Mouse (Mus musculus): ENCODE measurements at regions not wholly inside any gene's neighbourhood (a gene's known extent, or its start where the extent isn't known, plus 50 kb on each side); places are given as distances from the start of the nearest gene placed in this dataset.

GRCm38 (mm10) chr9:113057415-113057814 is 650.6 kb downstream of the Pdcd6ip start:
- no peak for DNase-seq

GRCm38 (mm10) chr9:113044556-113045178 is 663.4 kb downstream of the Pdcd6ip start:
- DNase-seq = peak; percentile 27 to 56

GRCm38 (mm10) chr9:113040885-113041284 is 667.2 kb downstream of the Pdcd6ip start:
- no peak for DNase-seq

GRCm38 (mm10) chr9:113033996-113034395 is 674.1 kb downstream of the Pdcd6ip start:
- peak; percentile 50 to 51 for DNase-seq

- DNase-seq = no peak
Observed at GRCm38 (mm10) chr9:113029091-113029490, 679.0 kb downstream of the Pdcd6ip start.

GRCm38 (mm10) chr9:113026904-113027193 is 681.2 kb downstream of the Pdcd6ip start:
- no peak for DNase-seq

- DNase-seq = no peak
Observed at GRCm38 (mm10) chr9:113026096-113026903, 681.8 kb downstream of the Pdcd6ip start.

- DNase-seq = peak; percentile 58 to 67
Observed at GRCm38 (mm10) chr9:113021866-113022645, 686.0 kb downstream of the Pdcd6ip start.

- peak; percentile 35 to 44 for DNase-seq
Observed at GRCm38 (mm10) chr9:113019576-113019975, 688.5 kb downstream of the Pdcd6ip start.

GRCm38 (mm10) chr9:113008106-113008505 is 700.0 kb downstream of the Pdcd6ip start:
- DNase-seq = no peak

- DNase-seq = no peak
Observed at GRCm38 (mm10) chr9:112996204-112996603, 711.9 kb downstream of the Pdcd6ip start.

- no peak for DNase-seq
Observed at GRCm38 (mm10) chr9:112994774-112995173, 713.3 kb downstream of the Pdcd6ip start.

- no peak for DNase-seq
Observed at GRCm38 (mm10) chr9:112993627-112994026, 714.4 kb downstream of the Pdcd6ip start.

GRCm38 (mm10) chr9:112992937-112993336 is 715.1 kb downstream of the Pdcd6ip start:
- no peak for DNase-seq

- no peak for DNase-seq
Observed at GRCm38 (mm10) chr9:112983353-112983752, 724.7 kb downstream of the Pdcd6ip start.

GRCm38 (mm10) chr9:112951567-112951966 is 715.8 kb upstream of the Arpp21 start:
- peak in 1 of 2 experiments; percentile 16 for DNase-seq

GRCm38 (mm10) chr9:112950056-112950455 is 714.3 kb upstream of the Arpp21 start:
- DNase-seq = no peak

- DNase-seq = no peak
Observed at GRCm38 (mm10) chr9:112938781-112939180, 703.0 kb upstream of the Arpp21 start.

- DNase-seq = peak; percentile 6 to 18
Observed at GRCm38 (mm10) chr9:112909311-112910101, 673.8 kb upstream of the Arpp21 start.

GRCm38 (mm10) chr9:112905955-112906354 is 670.2 kb upstream of the Arpp21 start:
- DNase-seq = no peak

GRCm38 (mm10) chr9:112864921-112865320 is 629.2 kb upstream of the Arpp21 start:
- DNase-seq = no peak

GRCm38 (mm10) chr9:112861136-112861535 is 625.4 kb upstream of the Arpp21 start:
- no peak for DNase-seq

All from cerebellum, postnatal 36 days (tissue).